Mouse (Mus musculus) brain, embryonic 14.5 days (tissue): ENCODE results near the gene Calm5. TPM values are rescaled to one million over a fixed set of nuclear protein-coding genes. Genes with fewer than 3 reads are reported as not detected.
"Not testable (repeated sequence)": the region's sequence is repeated elsewhere in the genome, so short reads cannot be mapped to it uniquely, and the experiment has no call there.

Source experiments
- DNase-seq: peaks from one replicate; pipeline ENCODE4 v3.0.0-alpha.2; 2011; ENCODE audit warnings: low read depth
- CTCF ChIP-seq: fragments of 200-500 bp; IDR thresholded peaks from 2 replicates; pipeline ENCODE4 v1.5.1; 2012; ENCODE audit warnings: inconsistent platforms, mild to moderate bottlenecking, moderate library complexity, borderline replicate concordance; ENCODE audit not compliant: insufficient read depth, insufficient read length; ENCODE audit errors: extremely low read depth
- POLR2A ChIP-seq: fragments of 200-500 bp; IDR thresholded peaks from 2 replicates; pipeline ENCODE4 v1.6.1; 2012; ENCODE audit warnings: mild to moderate bottlenecking, inconsistent platforms, borderline replicate concordance; ENCODE audit not compliant: poor library complexity, insufficient read depth, insufficient read length, severe bottlenecking; ENCODE audit errors: extremely low read depth
- polyA plus RNA-seq: library from polyadenylated mRNA; depleted of rRNA; stranded (reverse); fragments of >200 nt; gene quantifications from 2 replicates; pipeline ENCODE4 v1.2.3, GENCODE M21; 2012; rRNA removed

Calm5 gene
- not detected in 2 replicates for polyA plus RNA-seq

- DNase-seq: not testable (repeated sequence)
These were observed at the start of gene Calm5 for GRCm38 (mm10) chr13:3853648-3854333. Gene Calm5, plus strand, starts transcription at chr13:3854173.

DNA sequence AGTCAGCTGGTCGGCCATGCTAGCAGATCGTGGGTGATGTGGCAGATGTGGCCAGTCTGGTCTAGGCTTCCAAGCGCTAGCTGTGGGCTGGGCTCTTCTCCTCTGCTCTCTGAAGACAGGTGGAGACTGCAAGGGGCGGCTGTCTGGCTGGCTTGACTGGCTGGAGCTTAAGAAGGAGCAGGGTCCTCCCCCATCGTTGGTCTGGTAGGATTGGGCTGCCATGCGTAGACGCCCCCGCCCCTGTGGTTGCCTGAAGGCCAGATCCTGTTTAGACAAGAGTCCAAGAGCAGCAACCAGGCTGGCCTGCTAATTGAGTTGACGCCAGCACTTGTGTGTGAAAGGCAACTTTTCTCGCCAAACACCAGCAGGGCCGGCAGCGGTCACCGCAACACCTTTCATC is 49.8 kb upstream of the Calm5 start, which contains the start of gene Calml3:
Gene Calml3 (minus strand): TSS at position 131 of the 400 bp plus-strand sequence.
- no peak for DNase-seq
- TF ChIP-seq POLR2A (no peak), CTCF (no peak)

DNA sequence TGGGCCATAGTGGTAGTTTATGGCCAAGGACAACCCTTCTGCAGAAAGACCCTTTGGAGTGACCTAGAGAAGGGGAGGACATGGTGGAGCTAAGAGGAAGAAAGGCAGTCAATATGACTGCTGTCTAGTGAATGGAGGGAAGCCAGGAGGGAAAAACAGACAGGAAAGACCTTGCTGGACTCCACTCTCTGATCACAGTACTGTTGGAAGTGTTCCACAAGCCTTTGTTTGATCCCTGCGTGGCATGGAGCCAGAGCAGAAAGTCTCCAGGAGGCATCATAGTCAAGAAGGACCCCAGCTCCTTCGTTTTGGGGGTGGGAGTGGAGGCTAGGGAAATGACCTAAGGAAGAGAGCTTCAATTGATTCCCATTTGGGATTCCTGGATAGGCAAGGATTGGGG is 48.8 kb upstream of the Calm5 start:
- no peak for DNase-seq
- TF ChIP-seq CTCF (no peak), POLR2A (no peak)

GRCm38 (mm10) chr13:3805638-3806037 is 48.3 kb upstream of the Calm5 start:
- TF ChIP-seq POLR2A (no peak), CTCF (no peak)
- DNase-seq: no peak

- no peak for DNase-seq
- TF ChIP-seq CTCF (no peak), POLR2A (no peak)
These were observed 46.7 kb upstream of the Calm5 start for GRCm38 (mm10) chr13:3807131-3807827.

DNA sequence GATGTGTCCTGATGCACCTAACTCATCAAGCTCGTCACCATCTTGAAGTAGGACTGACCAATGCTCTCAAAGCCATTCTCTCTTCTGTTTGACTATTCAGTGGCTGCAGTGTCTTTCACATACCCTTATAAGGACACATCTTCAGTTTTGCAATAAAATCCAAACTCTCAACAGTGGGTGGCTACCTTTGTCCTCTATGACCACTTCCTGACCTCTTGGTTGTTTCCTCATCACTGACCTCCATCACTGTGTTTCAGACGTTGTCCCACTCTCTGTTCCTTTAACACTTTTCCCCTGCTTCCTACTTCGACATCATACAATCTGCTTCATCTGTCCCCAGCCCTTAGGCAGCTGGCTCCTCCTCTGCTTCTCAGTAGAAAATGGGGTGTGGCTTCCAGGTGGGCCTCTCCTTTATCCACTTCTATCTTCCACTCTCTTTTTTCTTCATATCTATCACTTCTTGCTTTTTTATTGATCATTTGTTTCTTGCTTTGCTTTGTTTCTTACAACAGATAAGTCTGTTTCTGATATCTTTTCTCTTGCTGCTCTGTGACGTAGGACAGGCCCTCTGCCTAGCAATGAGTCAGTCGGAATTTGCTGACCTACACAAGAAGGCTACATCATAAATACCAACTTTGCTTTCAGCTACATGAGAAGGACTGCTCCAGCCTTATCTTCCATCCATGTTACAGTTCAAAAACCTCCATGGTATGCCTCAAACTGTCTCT is 35.8 kb upstream of the Calm5 start:
- no peak for DNase-seq
- TF ChIP-seq POLR2A (no peak), CTCF (no peak)

GRCm38 (mm10) chr13:3818740-3819076 is 35.3 kb upstream of the Calm5 start:
- DNase-seq: no peak
- no peak for TF ChIP-seq CTCF
- TF ChIP-seq POLR2A: no peak

DNA sequence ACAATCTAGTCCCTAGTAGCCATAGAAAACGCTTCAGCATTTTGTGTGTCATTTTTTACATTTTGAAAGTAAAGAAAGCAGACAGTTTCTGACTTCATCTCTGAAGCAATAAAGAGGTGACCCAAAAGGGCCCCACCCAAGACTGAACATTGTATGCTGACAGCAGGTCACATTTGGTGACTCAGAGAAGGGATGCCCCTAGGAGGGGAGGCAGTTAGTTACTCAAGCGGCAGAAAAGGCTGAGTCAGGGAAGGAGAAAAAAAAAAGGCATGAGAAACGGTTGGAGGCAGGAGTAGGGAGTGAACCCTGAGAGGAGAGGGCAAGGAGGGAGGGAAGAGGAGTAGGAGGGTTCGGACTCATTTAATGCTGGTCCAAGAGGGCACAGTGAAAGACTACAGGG is 31.9 kb upstream of the Calm5 start:
- no peak for TF ChIP-seq CTCF
- DNase-seq: no peak

DNA sequence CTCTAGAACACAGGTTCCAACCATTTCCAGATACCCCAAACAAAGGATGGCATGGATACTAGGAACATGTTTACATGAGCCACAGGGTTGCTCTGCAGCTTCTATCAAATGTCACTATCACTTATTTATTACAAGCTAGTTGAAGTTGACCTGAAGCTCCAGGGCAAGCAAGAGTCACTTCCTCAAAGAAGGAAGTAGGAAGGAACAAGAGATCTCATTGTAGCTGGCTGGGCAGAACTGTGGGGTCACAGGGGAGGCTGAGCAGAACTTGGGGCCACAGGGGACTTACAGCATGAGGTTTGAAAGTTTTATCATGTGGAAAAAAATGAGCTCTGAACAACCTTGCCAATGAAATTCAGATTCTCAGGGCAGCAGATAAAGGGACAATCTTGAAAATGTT is 28.2 kb upstream of the Calm5 start:
- no peak for DNase-seq
- TF ChIP-seq POLR2A: no peak
- no peak for TF ChIP-seq CTCF

DNA sequence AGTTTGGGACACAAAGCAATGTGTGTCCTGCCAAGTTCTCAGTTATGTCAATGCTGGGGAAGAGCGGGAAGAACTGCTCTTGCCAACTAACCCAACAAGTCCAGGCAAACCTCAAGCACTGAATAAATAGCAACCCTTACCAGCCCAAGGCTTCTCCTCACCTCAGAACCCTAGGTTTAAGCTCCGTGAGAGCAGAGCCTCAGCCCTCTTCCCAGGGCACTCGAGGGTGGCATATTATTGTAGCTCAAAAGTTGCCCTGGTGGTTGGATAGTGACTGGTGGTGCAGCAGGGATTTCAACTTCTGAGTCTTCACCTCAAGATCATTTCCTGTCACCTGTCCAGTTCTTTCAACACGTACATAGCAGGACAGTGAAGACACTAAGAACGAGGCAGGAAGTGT is 22.4 kb upstream of the Calm5 start:
- no peak for DNase-seq
- TF ChIP-seq POLR2A (no peak), CTCF (no peak)

- no peak for DNase-seq
- TF ChIP-seq POLR2A (no peak), CTCF (no peak)
These were observed 22.0 kb upstream of the Calm5 start for GRCm38 (mm10) chr13:3831994-3832393.

DNA sequence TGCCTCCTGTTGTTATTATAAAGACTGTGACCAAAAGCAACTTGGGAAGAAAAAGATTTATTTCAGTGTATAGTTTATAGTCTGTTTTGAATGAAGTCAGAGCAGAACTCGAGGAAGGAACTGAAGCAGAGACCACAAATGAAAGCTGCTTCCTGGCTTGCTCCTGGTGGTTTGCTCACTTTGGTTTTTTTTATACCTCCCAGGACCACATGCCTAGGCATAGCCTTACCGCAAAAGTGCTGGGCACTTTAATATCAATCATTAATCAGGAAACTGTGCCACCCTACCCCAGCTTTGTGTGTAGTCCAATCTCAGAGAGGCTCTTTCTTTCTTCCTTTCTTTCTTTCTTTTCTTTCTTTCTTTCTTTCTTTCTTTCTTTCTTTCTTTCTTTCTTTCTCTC is 21.5 kb upstream of the Calm5 start:
- TF ChIP-seq CTCF: no peak
- TF ChIP-seq POLR2A: no peak
- DNase-seq: no peak

- DNase-seq: not testable (repeated sequence)
These were observed 20.3 kb upstream of the Calm5 start for GRCm38 (mm10) chr13:3833644-3834043.

- not testable (repeated sequence) for DNase-seq
These were observed 16.6 kb upstream of the Calm5 start, which contains the start of gene Calm4 for GRCm38 (mm10) chr13:3837312-3837807. Gene Calm4, plus strand, starts transcription at chr13:3837757.

DNA sequence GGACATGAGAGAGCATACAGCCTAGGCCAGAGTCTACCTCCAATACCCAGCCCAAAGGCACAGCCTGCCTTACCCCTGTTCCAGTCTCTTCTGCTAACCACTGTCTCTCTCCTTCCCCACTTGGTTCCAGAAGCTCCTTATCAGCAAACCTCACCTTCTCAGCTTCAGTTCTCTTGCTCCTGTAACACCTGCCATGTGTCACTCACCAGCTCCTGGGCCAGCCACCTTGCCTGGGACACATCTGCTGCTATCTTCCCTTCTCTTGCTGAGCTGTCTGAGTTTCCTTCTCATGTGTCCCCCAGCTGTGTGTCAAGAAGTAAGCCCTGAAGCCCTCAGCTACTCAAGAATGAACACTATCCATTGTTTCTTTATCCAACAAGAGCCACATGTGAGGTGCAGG is 13.3 kb upstream of the Calm5 start:
- DNase-seq: not testable (repeated sequence)
